Mouse (Mus musculus): ENCODE measurements around the gene Fpr1. TPM values are rescaled to one million over a fixed set of nuclear protein-coding genes. Genes with fewer than 3 reads are reported as not detected.
"Not testable (repeated sequence)": the region's sequence is repeated elsewhere in the genome, so short reads cannot be mapped to it uniquely, and the experiment has no call there.

Gene Fpr1
- not detected for total RNA-seq (2021)
- long read RNA-seq, experiment 1: 0 reads
- long read RNA-seq, experiment 2: 0 reads

DNA sequence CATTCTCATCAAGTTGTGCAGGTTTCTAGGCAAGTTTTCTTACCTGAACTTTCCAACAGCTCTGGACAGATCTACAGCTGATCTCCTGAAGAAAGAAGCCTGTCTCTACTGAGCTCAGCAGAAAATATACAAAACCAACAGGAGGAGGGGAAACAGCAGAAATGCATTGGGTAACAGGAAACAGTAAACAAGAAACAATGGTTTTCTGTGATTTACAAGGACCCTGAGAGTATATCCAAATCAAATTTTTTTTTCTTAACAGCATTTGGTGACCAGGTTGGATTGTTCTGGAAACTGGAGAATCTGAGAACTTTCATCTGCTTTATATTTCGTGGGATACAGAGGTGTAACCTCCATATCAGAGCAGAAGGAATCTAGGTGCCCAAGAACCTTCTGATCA is at the start of gene Fpr1:
Fpr1 (minus strand) TSS at position 101 of the 400 bp plus-strand sequence.
- DNase-seq (ENCODE audit: low spot score in 2 of 2): no peak

DNA sequence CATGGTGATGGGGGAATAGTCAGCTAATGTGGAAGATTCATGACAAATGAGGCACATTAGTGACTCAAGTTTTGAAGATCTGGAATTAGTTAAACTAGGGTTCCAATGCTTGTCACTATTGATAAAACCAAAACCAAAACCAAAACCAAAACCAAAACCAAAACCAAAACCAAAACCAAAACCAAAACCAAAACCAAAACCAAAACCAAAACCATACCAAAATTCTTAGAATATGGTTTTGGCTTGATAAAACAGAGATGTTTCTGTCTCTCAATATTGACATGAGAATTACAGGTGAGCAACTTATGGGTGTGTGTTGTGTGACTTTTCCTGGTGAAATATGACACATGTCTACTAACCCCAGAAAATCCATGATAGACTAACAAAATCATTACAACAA is 34.0 kb upstream of the Fpr1 start:
- DNase-seq (ENCODE audit: low spot score in 2 of 2): no peak

DNA sequence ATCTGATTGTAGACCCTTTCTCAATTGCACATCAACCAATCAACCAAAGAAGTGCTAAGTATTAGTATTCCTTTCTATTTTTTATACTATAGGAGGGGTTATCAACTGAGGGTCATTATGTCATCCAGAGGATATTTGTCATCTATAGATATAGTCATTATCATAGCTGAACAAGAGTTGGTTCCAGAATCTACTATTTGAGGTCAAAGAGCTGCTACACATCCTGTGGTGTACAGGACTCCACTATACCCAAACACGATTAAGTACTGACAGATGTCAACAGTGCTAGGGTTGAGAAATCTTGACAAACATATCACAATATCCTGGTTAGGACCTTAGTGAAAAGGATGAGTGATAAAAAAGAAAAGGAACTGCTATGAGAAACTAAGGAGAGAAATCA is 33.6 kb upstream of the Fpr1 start:
- no peak for DNase-seq (ENCODE audit: low spot score in 2 of 2)

DNA sequence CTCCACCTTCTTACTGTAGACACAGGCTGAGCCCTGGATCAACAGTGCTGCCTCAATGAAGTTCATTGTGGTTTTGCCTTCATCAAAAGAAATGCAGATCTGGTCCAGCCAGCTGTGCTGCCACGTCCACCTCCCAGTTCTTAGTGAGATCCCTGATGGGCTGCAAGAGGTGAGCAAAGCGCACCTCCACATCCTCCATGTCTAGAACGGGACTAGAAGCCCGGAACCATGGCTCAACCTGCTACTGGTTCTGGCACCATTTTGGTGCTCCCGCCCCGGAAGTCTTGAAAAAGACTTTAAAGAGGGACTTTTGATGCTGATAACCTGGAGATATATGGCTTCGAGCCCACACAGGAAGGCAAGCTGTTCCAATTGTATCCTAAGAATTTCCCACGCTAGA is 28.9 kb upstream of the Fpr1 start:
- not testable (repeated sequence) for DNase-seq (ENCODE audit: low spot score in 2 of 2)

DNA sequence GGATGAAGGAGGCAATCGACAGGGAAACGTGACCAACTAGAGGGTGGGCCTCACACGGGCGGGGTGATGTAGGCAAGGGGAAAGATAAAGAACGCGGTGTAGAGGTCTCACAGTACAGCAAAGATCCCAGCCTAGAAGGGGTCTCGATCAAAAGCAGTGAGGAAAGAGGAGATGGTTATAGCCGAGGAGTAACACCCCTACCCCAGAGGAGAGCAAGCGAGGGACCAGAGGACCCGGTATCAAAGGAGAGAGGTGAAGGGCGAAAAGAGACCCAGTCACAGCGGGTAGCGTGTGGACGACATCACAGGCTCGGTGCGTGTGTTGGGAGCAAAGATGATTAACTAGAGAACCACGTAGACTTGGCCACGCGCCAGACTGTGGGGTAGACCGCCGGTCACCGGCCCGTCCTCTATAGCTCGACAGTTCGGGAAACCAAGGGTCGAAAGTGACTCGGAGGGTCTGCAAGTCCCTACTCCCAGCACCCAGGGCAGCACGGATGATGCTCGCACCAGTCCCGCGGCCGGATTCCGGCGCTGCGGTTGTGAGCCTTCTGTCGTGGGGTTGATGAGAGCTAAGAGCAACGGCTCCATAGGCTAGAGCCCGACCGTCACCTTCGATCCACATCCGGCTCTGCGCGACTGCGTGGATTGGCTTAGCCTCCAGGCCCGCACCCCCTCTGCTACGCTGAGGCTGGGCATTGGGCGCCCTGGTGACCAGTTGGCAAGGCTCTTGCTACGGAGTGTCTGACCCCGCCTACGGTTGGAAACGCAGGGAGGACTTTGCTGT is 26.1 kb upstream of the Fpr1 start:
- peak; percentile 75 to 86 for DNase-seq (ENCODE audit: low spot score in 2 of 2)

DNA sequence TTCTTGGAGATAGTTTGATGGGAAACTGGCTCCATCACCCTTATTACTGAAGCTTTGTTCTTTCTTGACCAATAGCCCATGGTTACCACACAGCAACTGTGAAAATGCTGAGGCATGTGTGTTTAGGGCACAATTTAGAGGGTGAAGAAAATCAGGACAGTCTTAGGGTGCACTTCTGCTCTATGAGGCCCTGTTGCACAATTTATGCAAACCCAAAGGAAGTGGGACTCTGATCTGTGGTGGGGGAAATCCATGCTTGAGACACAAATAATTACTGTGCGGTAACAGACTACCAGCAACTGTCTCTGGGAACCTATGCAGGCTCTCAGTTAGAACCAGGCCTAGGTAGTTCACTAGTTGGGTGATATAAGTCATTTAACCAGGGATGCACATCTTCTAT is 17.0 kb upstream of the Fpr1 start:
- DNase-seq (ENCODE audit: low spot score in 2 of 2): no peak

DNA sequence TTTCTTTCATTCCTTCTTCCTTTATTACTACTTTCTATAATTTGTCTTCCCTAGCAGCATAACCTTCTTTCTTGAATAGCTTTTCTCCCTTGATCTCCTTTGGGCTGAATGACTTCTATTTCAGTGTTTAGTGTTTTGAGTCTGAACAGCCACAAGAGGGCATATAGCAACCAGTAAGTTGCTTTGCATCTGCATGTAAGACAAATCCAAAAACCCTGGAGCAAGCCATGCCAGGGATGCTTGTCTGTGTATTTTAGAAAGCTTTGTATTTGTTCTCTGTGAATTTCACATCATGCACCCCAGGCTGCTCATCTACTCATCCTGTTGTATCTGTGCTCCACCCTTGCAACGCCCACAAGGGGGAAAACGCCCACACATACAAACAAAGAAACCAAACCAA is 15.5 kb upstream of the Fpr1 start:
- no peak for DNase-seq (ENCODE audit: low spot score in 2 of 2)

DNA sequence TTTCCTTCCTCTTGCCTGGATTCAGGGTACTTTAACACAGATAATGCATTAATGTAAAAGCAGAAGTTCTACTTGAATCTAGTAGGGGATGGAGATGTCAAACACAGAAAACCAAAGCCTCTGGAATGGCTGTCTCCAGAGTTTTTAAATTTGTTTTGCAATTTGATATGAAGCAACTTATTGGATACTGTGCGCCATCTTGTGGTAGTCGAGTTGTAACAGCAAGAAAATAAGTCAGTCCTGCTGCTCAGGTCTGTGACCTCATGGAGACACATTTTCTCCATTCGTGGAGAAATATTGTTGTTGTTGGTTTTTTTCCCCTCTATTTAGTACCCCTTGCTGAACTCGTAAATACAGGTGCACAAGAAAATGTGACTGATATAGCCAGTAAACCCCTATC is 12.3 kb upstream of the Fpr1 start:
- peak; percentile 25 to 54 for DNase-seq (ENCODE audit: low spot score in 2 of 2)

DNA sequence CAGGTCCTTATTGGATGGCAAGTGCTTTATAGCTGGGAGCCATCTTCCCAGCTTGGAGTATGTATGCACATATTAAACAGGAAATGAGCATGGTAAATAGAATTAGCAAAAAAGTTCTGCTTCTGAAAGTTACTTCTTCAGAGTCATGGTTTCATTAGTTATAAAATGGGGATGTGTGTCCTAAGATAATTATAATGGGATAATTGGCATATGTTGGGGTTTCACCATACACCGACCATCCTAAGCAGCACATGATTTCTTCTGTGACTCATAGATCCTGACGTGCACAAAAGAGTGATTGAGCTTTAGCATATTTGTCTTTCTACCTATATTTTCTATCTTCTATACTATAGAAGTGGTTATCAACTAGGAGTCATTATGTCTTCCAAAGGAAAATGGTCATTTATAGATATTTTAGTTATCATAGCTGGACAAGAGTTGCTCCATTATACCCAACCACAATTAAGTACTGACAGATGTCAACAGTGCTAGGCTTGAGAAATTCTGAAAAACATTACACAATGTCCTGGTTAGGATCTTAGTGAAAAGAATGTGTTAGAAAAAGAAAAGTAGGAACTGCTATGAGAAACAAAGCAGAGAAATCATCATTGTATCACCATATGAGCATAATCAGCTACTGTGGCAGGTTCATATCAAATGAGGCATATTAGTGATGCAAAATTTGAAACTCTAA is 6.1 kb upstream of the Fpr1 start:
- no peak for DNase-seq (ENCODE audit: low spot score in 2 of 2)

DNA sequence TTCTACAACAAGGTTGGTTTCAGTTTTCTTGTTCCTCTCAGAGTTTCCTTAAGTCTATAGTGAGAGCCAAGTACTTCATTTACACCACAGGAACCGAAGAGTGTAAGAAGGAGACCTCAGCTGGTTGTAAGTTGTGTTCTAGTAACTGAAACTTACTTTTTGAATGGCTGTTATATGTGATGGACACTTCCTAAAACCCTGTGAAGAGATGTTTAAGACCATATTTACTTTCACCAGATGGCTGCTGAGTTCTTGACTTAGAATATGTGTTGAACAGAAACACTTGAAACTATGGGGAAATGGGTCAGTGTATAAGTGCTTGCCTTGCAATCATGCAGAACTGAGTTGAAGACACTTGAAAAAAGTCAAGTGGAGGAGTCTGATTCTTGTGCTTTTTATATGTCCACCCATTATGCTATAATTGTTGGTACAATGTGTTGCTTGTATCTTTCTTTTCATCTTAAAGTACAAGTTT is 4.1 kb upstream of the Fpr1 start, which contains the start of the genes Fpr2 and Fpr3:
Fpr2 (plus strand) TSS at position 51 of the 475 bp plus-strand sequence.
Fpr3 (plus strand) TSS at position 79 of the 475 bp plus-strand sequence.
- no peak for DNase-seq (ENCODE audit: low spot score in 2 of 2)

DNA sequence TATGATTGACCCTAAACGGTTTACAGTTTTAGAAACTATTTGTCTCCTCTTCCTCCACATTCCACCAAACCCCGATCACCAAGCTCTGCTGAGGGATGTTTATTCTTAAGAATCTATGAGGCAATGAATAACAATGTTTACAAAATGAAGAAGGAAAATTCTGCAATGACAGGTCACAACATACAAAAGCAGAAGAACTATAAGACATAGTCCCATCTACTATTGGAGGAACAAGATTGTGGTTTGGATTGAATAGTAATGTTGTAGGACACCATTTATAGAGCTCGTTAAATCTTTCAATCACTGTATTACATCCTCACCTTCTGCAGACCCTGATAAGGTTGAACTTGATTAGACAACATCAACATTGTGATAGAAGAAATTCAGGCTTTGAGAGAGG is 1.1 kb downstream of the Fpr1 start:
- no peak for DNase-seq (ENCODE audit: low spot score in 2 of 2)

DNA sequence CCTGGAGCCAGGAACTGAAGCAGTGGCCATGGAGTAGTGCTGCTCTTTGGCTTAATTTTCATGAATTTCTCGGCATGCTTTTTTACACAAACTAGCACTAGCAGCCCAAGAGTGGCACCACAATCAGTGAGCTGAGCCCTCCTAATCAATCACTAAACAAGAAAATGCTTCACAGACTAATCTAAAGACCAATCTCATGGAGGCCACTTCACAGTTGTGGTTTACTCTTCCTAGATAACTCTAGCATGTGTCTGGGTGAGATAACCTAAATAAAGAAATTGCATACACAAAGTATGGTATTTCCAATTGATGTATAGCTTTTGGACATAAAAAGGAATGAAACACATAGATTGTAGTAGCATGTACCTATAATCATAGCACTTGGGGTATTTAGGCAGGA is 4.4 kb downstream of the Fpr1 start:
- no peak for DNase-seq (ENCODE audit: low spot score in 2 of 2)

DNA sequence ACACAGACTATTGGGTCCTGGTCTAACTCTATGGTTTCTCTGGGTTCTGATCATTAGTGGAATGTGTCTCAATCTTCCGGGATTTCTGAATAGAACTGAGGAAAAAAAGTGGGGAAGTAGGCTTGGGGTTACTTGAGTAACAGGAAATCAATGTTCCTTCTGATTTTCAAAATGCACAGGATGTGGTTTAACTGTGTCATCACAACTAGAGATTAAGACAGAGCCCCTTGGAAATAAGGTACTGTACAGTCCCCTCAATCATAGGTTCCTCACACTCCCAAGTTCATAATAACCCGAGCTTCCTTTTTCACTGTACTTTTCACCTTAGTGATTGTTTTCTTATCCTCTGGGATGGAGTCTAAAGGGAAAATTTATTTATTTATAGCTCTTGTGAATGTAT is 12.0 kb downstream of the Fpr1 start:
- no peak for DNase-seq (ENCODE audit: low spot score in 2 of 2)

DNA sequence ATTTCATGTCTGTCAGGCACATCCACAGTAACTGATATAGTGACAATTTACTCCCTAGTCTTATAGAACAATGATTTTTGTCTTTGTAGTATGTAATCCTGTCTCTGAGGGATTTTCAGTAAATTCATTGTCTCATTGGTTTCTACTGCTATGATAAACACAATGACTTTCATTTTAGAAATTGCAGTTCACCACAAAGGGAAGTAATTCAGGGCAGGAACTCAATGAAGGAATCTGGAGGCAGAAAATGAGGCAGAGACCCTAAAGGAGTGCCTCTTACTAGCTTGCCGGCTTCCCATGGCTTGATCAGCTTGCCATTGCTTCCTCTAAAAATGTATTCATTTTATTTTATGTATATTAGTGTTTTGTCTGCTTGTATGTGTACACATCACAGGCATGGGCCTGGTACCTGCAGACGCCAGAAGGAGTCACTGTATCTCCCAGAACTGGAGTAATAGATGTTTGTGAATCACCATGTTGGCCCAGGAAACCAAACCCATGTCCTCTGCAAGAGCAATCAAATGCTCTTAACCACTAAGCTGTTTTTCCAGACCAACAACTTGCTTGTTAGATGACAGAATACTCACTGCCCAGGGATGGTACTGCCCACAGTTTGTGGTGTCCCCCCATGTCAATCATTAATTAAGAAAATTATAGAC is 12.7 kb downstream of the Fpr1 start:
- no peak for DNase-seq (ENCODE audit: low spot score in 2 of 2)

DNA sequence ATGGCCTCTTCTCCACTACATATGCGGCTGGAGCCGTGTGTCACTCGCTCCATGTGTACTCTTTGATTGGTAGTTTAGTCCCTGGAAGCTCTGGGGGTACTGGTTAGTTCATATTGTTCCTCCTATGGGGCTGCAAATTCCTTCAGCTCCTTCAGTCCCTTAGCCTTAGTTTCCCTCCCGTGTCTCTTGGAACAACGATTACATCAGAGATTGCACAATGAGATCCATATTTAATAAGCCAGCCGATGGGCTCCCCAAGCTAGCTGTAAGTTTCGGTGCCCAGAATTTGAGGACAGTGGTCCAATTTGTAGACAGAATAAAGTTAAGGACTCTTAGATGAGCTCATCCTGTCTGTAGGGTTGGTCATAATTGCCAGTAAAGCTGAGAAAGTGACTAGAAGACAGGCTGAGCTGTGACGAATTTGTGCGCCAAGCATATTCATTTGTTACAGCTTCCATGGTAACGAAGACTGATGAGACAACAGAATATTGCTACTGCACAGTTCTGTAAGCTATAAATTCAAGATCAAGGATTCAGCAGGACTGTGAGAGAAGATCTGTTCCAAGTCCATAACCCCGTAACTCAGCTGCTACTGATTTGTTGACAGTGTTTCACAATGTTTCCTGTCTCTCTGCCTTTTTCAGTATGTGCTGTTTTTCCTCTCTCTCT is 16.8 kb downstream of the Fpr1 start:
- DNase-seq (ENCODE audit: low spot score in 2 of 2): no peak

DNA sequence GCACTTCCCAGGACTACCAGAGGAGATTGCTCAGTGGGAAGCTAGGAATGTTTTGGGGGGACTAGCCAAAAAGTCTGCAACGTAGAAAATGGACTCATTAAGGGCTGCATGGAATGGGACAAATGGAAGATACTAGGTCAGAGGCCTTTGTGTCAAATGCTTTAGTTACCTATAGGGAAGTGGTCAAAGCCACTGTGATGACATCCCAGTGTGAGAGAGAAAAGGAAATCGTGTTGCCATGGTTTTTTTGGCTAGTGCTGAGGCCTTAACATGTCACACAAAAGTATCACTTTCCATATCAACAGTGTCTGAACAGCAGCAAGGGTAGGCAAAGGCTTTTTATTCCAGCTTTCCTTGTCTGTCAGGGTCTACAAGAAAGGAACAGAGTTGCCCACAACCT is 18.6 kb downstream of the Fpr1 start:
- DNase-seq (ENCODE audit: low spot score in 2 of 2): no peak

DNA sequence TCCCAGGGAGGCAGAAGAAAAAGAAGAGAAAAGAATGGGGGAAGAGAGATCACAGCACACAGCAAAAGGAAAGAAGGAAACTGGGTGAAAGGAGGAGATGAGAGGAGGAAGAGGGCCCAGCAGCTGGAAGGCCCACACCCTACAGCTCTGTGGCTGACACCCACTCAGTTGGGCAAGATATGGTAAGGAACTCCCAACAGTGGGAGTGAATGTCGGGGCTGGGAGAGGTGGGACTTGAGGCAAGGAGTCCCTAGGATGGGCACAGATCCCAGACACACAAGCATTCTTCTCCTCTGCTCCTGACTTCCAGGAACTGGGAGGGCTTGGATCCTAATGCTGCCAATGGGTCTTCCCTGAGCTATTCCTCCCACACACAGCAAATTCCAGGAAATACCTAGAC is 21.4 kb downstream of the Fpr1 start:
- DNase-seq (ENCODE audit: low spot score in 2 of 2): no peak

DNA sequence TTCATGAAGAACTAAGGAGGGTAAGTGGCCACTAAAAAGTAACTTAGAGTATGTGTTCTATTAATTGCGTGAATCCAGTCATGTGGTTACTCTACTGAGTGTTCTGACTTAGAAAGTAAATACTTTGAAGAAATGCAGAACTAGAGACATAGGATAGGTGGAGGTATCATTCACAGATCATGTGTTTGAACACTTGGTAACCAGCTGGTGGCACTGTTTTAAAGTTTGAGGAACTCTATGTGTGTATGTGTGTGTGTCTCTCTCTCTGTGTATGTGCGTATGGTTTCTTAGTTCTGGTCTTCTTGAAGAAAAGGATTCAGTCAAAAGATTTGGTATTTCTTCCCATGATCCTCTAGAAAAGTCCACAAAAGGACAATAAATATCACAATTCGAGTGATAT is 23.6 kb downstream of the Fpr1 start:
- no peak for DNase-seq (ENCODE audit: low spot score in 2 of 2)

DNA sequence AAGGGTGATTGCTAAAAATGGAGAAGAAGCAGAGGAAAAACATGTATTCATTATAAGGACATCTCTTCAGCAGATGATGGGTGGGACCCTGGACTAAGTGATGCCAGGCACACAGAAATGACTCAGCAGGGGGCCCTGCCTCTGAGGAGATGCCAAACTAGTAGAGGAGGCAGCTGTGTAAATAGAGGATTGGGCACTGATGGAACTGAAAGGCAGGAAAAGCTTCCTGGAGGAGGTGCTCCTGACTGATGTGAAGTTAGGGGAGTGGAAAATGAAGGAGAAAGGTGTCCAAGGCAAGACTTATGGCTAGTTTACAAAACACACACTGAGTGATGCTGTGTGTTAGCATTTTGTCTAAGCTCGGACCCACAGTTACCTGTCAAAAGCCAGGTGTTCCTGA is 26.3 kb downstream of the Fpr1 start:
- no peak for DNase-seq (ENCODE audit: low spot score in 2 of 2)

DNA sequence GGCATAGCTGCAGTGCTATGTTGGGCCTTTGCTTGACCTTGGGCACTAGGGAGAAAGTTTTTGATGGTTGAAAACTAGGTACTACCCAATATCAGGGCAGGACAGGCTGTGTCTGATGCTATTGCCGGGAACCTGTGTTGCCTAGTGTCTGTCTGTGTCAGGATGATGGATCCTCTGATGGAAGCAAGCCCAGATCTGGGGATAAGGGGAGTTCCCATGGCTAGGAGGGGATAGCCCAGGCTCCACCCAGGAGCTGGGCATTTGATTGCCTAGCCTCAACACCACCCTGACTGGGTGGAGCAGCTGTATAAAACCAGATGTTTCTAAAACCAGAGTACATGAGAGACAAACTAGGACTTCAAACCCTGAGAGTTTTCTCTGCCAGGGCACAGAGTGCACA is 27.1 kb downstream of the Fpr1 start:
- no peak for DNase-seq (ENCODE audit: low spot score in 2 of 2)

DNA sequence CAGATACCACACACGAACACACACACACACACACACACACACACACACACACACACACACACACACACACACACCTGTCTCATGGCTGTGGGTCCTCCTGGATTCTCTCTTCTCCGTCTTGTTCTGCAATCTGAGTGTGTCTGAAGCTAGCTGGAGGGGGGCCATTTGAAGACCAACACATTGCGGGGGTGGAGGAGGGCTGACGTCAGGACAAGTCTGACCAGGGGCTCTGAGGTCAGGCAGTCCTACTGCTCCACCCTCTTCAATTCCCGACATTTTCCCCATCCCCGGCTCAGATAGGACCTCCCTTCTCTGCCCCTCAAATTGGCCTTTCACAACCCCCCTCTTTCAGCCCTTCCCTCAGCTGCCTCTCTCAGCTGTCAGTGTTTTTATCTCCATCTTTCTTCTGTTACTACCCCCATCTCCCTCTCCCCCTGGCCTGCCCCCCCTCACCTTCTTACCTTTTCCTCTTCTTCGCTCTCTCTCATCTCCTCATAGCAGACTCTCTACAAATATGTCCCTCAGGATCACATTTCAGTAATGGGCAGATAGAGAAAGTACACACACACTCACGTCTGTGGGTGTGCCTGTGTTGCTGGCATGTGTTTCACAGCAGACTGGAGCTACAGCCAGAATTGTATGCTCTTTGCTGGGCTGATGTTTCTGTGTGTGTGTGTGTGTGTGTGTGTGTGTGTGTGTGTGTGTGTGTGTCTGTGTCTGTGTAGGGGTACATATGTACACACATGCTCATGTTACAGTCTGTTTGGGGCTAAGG is 28.5 kb downstream of the Fpr1 start, which contains the start of gene Has1:
Has1 (minus strand) TSS at position 142 of the 775 bp plus-strand sequence.
- DNase-seq (ENCODE audit: low spot score in 2 of 2): no peak
